10 mouse cellular contexts compared by ENCODE assay signal in the genomic region with DNA sequence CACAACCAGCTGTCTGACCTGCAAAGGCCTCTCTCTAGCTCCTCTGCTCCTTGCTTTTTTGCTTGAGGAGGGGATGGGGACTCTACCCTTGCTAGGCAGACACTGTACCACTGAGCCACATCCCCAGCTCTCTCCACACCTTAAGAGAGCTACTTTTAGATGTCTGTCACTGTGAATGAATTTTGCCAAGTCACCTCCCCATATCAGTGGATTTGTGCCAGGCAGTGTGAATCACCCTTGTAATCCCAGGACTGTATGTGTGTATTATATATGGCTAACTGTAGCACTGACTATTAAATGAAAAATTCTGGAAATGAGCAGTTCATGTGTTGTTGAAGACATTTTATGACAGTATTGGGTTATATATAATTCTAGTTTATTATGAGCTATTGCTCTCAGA. TPM values are rescaled to one million over a fixed set of nuclear protein-coding genes. Genes with fewer than 3 reads are reported as not detected.
DNase-seq lines count a peak whose midpoint lies in the region; ATAC-seq and TF ChIP-seq lines count a peak whose summit lies in the region.
"Had no signal": no experiment of that assay in that cellular context is flagged by ENCODE, and none has a peak within 500 bp of the region (broad histone marks: within the 10 kb centered on the region; RNA-seq: fewer than 3 reads in every experiment).

No protein-coding gene starts in this region.

- no peak overlapping the region for H3K4me2 ChIP-seq in hindbrain, embryonic 16.5 days (ENCODE audit: low read length)
- H3K4me2 ChIP-seq in hindbrain, embryonic 12.5 days (replicated peaks): no peak overlapping the region
- 0 out of 2 replicates have a peak overlapping the region, but pooled peaks have one; percentile 4 for H3K4me2 ChIP-seq in intestine, embryonic 16.5 days (ENCODE audit: low read depth, low read length)

- peak overlapping the region; percentile 27; the same call in 1 of the 2 replicates for H3K9ac ChIP-seq in hindbrain, embryonic 16.5 days (ENCODE audit: low read depth, low read length)
- no peak overlapping the region for H3K9ac ChIP-seq in hindbrain, embryonic 12.5 days
- peak overlapping the region; percentile 27; the same call in 1 of the 2 replicates for H3K9ac ChIP-seq in intestine, embryonic 16.5 days (ENCODE audit: low read depth, low read length)

- ATAC-seq in hindbrain, embryonic 16.5 days: no peak
- ATAC-seq in hindbrain, embryonic 12.5 days (ENCODE audit: low FRiP score): no peak
- no peak for ATAC-seq in intestine, embryonic 16.5 days
- ATAC-seq: inflammation-experienced regulatory T-cells, adult 6 months; midbrain, embryonic 16.5 days had no signal

- no peaks in the 10 kb centered on the region for H3K9me3 ChIP-seq in hindbrain, embryonic 16.5 days (ENCODE audit: control insufficient read depth, low read length)
- no peaks in the 10 kb centered on the region for H3K9me3 ChIP-seq in hindbrain, embryonic 12.5 days (replicated peaks)
- H3K9me3 ChIP-seq in intestine, embryonic 16.5 days (ENCODE audit: control insufficient read depth, low read length): no peaks in the 10 kb centered on the region

- no peak for TF ChIP-seq CTCF in lung, adult 2 months (IDR thresholded peaks at IDR 0.05; ENCODE audit: insufficient read depth, low read length)

- no peaks in the 10 kb centered on the region for H3K27me3 ChIP-seq in hindbrain, embryonic 16.5 days (replicated peaks; ENCODE audit: control insufficient read depth, insufficient read depth, low read length)
- H3K27me3 ChIP-seq in hindbrain, embryonic 12.5 days: no peaks in the 10 kb centered on the region
- H3K27me3 ChIP-seq in intestine, embryonic 16.5 days (replicated peaks; ENCODE audit: control insufficient read depth, insufficient read depth, low read length): no peaks in the 10 kb centered on the region

- no peak for TF ChIP-seq POLR2A in lung, adult 2 months (IDR thresholded peaks at IDR 0.05; ENCODE audit: borderline replicate concordance, extremely low read depth, low read depth, low read length)

- no peak overlapping the region for H3K27ac ChIP-seq in hindbrain, embryonic 16.5 days (ENCODE audit: low read depth, low read length)
- H3K27ac ChIP-seq in hindbrain, embryonic 12.5 days: no peak overlapping the region
- H3K27ac ChIP-seq in intestine, embryonic 16.5 days (ENCODE audit: low read length): peak overlapping the region; percentile 69

- peak; percentile 65 for DNase-seq in adrenal gland, postnatal 36 days
- DNase-seq in adrenal gland, adult 8-10 months: no peak
- peak; percentile 72 for DNase-seq in 416B (ENCODE audit: low read depth)
- no peak for DNase-seq in thymus, postnatal 25 days
- no peak for DNase-seq in lung, adult 2 months

- H3K36me3 ChIP-seq in hindbrain, embryonic 16.5 days (ENCODE audit: control insufficient read depth, insufficient read depth, low read length): no peaks in the 10 kb centered on the region
- peaks cover 15% of the 10 kb centered on the region; the same call in 1 of the 2 replicates for H3K36me3 ChIP-seq in hindbrain, embryonic 12.5 days
- 0 out of 2 replicates have a peak, but pooled peaks cover 3% of the 10 kb centered on the region for H3K36me3 ChIP-seq in intestine, embryonic 16.5 days (ENCODE audit: control insufficient read depth, insufficient read depth, low read length)

- H3K4me1 ChIP-seq in hindbrain, embryonic 16.5 days (ENCODE audit: control insufficient read depth, insufficient read depth, low read depth, low read length): peaks cover 40% of the 10 kb centered on the region
- H3K4me1 ChIP-seq in hindbrain, embryonic 12.5 days: peaks cover 51% of the 10 kb centered on the region
- peaks cover 57% of the 10 kb centered on the region for H3K4me1 ChIP-seq in intestine, embryonic 16.5 days (ENCODE audit: control insufficient read depth, insufficient read depth, low read length)
- peaks cover 28% of the 10 kb centered on the region for H3K4me1 ChIP-seq in lung, adult 2 months (ENCODE audit: control insufficient read depth, insufficient read depth, low read length)

- H3K4me3 ChIP-seq in hindbrain, embryonic 16.5 days (ENCODE audit: low read length): no peak overlapping the region
- H3K4me3 ChIP-seq in hindbrain, embryonic 12.5 days: no peak overlapping the region
- no peak overlapping the region for H3K4me3 ChIP-seq in intestine, embryonic 16.5 days (ENCODE audit: low read length)
- no peak overlapping the region for H3K4me3 ChIP-seq in lung, adult 2 months (replicated peaks; ENCODE audit: extremely low read depth, low read depth, low read length)

RNA-seq across cellular contexts. Expression of gene Slc6a6, which starts 5.4 kb away (rescaled TPM):
- total RNA-seq in adrenal gland, postnatal 36 days (2021): 100 to 1,000 TPM; 331 to 678 TPM
- total RNA-seq in adrenal gland, adult 8-10 months (2022): 100 to 1,000 TPM; 468 to 562 (median 518) TPM
- 108 TPM in 2 replicates for polyA plus RNA-seq in hindbrain, embryonic 16.5 days (2015; fragmentation: Nextera tagmentation; extraction: Ambion mirVana)
- 70.2 and 78.0 TPM in 2 replicates for polyA plus RNA-seq in hindbrain, embryonic 12.5 days (2016; fragmentation: Nextera tagmentation; extraction: Ambion mirVana)
- 103 and 104 TPM in 2 replicates for polyA plus RNA-seq in intestine, embryonic 16.5 days (2015; fragmentation: Nextera tagmentation; extraction: Ambion mirVana)
- polyA plus RNA-seq in lung, adult 2 months (2012; rRNA removed): 178 and 228 TPM in 2 replicates

Comparison
In these comparisons a context has a peak if more than half of its experiments do, and no peak if none do; other contexts are left out.
1. DNase-seq: peak in adrenal gland, postnatal 36 days (2 of 2) and 416B (single experiment); none in adrenal gland, adult 8-10 months (single experiment), thymus, postnatal 25 days (single experiment) and lung, adult 2 months (single experiment).